Mouse (Mus musculus) adipocyte (in vitro differentiated cells): ENCODE measurements around the gene Tedc2.

ENCODE experiments used
- DNase-seq: peaks from one replicate; pipeline ENCODE4 v3.0.0-alpha.2; 2016; ENCODE audit warnings: low spot score

Gene Tedc2

DNA sequence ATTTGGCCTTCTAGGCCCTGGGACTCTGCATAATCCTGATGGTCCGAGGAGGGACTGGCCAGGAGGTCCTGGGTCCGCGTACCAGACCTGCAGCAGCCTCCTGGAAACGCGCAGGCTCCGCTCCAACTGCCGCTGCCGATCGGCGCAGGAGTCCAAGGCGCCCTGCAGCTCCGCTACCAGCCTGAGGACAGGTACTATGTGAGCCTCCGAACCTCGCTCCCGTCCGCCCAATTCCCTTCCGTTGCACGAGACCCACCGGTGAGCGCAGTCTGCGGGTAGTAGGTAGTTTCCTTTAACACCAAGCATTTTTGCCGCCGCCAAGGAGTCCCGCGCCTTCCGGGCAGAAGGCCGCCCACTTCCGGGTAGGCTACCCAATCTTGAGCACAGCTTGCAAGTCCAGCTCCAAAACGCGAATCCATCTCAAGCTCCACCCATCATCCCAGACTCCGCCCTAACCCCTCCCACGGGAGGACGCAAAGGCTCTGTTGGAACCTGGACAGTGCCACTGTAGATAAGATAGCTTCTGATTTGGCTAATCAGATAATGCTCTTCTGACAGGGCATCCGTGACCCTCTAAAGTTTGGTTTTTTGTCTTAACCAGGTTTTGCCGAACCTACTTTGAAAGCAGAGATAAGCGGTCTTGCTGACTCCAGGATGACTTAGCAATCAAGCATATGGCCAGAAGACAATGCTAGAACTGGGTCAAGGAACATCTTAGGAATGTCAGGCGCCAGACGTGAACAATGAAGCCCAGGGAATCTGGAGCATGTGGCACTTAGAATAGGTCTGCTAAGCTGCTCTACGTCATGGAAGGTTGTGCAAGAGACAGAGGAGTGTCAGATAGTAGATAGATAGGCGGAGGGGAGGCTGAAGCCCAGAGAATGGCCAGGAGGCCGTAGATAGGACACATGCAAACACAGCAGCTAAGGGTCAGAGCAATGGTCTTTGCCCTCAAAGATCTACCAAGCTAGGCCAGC is at the start of gene Tedc2:
Gene Tedc2, minus strand, starts transcription at position 417 of the 977 bp plus-strand sequence.
- DNase-seq: peak; percentile 95

DNA sequence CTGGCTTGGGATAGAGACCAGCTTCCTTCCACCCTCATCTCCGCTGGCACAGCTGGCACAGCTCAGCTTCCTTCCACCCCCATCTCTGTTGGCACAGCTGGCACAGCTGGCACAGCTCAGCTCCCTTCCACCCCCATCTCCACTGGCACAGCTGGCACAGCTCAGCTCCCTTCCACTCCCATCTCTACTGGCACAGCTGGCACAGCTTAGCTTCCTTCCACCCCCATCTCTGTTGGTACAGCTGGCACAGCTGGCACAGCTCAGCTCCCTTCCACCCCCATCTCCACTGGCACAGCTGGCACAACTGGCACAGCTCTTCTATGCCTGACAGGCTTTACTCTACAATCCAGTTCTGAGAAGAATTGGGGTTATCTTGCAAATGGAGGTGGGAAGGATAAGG is 46.5 kb upstream of the Tedc2 start:
- DNase-seq: peak; percentile 39

DNA sequence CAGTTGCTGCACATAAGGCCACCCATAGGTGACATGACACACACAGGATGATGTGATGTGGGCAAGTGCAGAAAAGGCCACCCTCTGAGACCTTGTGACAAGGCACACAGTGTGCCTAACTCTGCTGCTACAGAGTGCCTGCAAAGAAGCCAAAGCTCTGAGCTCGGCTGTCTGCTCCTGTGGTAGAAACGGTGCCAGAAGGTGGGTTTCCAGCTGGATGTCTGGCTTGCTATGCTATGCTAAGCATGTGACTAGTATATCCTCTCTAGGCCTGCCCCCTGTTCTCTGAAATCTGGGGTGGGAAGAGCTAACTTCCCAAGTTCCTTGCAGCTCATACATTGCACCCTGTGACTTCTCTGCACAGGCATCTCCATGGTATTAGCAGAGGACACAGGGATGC is 44.1 kb upstream of the Tedc2 start:
- no peak for DNase-seq

DNA sequence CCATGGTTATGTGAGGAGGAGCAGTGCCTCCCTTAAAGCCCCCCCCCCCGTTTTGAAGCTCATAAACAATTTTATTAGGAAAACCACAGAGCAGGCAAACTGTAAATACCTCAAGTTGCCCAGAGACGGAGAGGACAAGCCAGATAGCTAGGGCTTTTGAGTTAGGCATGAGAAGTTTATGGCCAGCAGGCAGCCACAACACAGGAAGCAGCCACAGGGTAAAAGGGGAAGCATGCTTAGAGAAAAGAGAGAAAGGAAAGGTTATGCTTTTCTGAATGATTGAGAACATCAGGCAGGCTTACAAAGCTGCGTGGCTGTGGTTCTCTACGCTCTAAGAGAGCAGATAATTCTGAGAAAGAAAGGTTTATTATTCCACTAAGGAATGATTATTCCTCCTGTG is 39.9 kb upstream of the Tedc2 start:
- DNase-seq: no peak

GRCm38 (mm10) chr17:24259702-24260101 is 39.1 kb upstream of the Tedc2 start:
- no peak for DNase-seq

DNA sequence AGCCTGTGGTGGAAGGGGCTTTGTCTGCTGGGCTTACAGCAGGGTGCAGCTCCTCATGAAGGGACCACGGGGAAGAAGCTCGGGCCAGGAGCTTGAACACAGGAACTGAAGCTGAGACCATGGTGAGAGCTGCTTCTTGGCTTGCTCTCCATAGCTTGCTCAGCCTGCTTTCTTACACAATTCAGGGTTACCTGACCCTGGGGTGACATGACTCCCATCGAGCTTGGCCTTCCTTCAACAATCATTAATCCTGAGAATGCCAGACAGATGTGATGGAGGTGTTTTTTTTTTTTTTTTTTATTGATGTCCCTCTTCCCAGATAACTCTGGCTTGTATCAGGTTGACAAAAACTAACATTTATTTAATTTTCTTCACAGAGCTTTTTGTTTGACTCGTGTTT is 38.3 kb upstream of the Tedc2 start:
- no peak for DNase-seq

- no peak for DNase-seq
Measured at GRCm38 (mm10) chr17:24252329-24252728, 31.7 kb upstream of the Tedc2 start.

GRCm38 (mm10) chr17:24251320-24252069 is 30.8 kb upstream of the Tedc2 start, which contains the start of gene Ccnf:
TSS of gene Ccnf (minus strand) at chr17:24251484.
- DNase-seq: peak; percentile 98

DNA sequence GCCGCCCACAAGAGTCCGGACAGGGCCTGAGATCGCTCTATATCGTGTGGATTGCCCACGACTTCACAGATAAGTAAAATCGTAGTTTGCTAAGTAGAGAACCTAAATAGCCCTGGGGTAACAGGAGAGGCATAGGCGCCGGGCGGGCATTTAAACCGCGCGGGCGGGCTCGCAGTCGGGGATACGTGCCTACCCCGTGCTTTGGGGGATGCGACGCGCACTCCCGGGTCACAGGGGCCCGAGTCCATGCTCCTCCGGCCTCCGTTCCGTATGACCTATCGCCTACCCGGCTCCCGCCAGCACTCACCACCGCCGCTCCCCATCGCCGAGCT is 30.3 kb upstream of the Tedc2 start:
- no peak for DNase-seq

GRCm38 (mm10) chr17:24248641-24249040 is 28.0 kb upstream of the Tedc2 start:
- DNase-seq: no peak

- no peak for DNase-seq
Measured at GRCm38 (mm10) chr17:24244061-24244460, 23.4 kb upstream of the Tedc2 start.

DNA sequence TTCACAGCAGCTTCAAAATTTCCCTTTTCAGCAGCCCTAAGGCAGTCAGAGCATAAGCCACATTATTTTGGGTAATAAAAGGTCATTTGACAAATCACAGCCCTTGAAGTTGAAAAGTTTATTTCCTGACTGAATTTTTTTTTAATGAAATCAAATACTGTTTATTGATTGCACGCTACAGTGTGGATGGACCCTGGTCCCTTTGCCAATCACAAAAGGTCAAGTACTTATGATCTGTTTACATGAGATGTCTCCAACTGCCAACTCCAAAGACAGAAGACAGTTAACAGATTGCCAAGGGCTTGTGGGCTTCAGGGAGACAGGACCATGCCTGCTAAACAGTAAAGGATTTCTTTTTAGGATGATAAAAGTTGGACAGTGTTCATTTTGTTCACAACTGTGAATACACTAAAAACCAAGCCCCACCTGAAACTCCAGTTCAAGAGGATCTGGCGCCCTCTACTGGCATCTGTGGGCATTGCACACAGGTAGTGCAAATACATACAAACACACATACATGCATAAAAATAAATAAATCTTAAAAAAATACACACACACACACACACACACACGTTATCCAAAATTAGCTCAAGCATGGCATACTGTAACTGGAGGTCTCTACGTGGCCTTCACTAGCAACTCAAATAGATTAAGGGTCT is 22.8 kb upstream of the Tedc2 start:
- DNase-seq: no peak

- DNase-seq: no peak
Measured at GRCm38 (mm10) chr17:24236921-24237320, 16.3 kb upstream of the Tedc2 start.

GRCm38 (mm10) chr17:24236479-24236878 is 15.8 kb upstream of the Tedc2 start:
- no peak for DNase-seq

DNA sequence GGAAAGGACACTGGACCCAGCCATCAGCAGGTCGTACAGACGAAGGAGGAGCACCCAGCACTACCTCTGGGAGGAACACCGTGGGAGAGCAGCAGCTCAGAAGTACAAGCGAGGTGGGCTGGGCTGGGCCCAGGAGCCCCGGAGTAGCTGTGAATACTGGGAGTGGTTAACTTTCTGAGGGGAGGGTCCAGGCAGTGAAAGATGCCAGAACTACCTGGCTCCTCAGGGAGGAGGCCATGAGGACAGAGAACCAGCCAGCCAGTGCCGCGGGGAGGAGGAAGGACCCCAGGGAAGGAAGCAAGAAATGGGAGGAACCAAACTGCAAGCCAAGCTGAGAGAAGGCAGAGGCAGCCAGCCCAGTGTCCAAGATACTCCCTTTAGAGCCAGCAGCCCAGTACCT is 7.3 kb upstream of the Tedc2 start:
- DNase-seq: no peak

- DNase-seq: no peak
Measured at GRCm38 (mm10) chr17:24226721-24227120, 6.1 kb upstream of the Tedc2 start.

DNA sequence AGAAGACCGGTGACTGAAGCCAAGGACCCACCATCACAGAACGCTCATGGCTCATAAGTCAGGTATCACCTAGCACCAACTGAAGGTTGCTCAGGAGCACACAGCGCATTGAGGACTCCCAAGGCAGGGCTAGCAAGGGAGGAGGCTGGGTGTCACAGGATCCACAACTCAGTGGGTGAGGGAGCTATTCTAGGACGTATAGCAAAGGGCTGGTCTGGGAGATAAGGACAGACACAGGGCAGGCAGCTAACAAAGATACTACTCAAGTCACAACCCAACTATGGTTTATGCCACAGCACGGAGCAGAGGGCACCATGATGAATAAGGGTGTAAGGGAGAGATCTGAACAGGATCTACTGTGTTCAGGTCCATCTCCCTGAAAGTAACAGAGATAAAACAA is 5.2 kb upstream of the Tedc2 start:
- no peak for DNase-seq

- DNase-seq: no peak
Measured at GRCm38 (mm10) chr17:24224741-24225140, 4.1 kb upstream of the Tedc2 start.

- no peak for DNase-seq
Measured at GRCm38 (mm10) chr17:24223513-24223912, 2.9 kb upstream of the Tedc2 start.

DNA sequence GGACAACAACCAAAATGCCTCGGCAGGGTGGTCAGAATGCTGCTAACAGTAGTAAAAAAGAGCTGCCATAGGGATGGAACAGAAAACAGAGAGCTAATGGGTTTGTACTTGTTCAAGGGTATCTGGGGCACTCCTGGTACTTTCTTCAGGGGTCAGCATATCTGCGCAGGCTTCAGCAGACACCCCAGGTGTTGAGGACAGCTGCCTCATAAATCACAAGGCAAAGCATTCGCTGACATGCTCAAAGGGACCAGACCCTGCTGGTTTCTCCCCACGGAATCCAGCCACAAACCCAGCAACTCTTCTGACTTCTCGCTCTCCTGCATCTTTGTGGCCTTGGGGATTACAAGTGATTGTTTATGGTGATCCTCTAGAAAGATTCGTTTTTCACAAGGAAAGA is 2.0 kb upstream of the Tedc2 start:
- no peak for DNase-seq

DNA sequence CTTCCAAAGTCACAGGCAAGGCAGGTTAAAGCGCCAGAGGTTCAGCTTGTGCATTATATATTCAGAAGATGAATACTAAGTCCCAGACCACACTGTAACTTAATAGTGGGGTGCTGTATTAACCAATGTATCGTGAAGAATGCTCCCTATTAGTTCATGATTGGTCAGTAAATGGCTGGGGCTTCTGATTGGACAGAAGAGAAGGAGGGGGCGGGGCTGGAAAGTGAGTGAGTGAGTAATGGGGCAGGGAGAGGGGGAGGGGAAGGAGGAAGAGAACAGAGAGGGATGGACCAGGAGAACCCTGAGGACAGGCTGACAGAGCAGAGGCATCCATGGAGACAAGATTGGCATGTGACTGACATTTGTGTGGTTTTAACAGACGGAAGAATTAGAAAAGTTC is 3.8 kb downstream of the Tedc2 start:
- DNase-seq: no peak

GRCm38 (mm10) chr17:24213186-24213585 is 7.5 kb downstream of the Tedc2 start:
- peak; percentile 91 for DNase-seq
